Mouse (Mus musculus): ENCODE measurements around the gene Cry1. TPM values are rescaled to one million over a fixed set of nuclear protein-coding genes. Genes with fewer than 3 reads are reported as not detected.

The Cry1 gene
- 8.3 TPM for polyA plus RNA-seq (2014; fragmentation: Illumina TruSeq; extraction: RNeasy Lipid Tissue Mini Kit (QIAGEN cat#74804); ENCODE audit: low read depth, low replicate concordance)

GRCm38 (mm10) chr10:85184964-85185608 lies at the start of gene Cry1:
Cry1 (minus strand) TSS chr10:85185064.

GRCm38 (mm10) chr10:85127395-85128287 lies 57.2 kb downstream of the Cry1 start, which contains the start of gene Mterf2:
Mterf2 (minus strand) TSS chr10:85128027.

GRCm38 (mm10) chr10:85102247-85103084 lies 82.4 kb downstream of the Cry1 start, which contains the start of the genes Fhl4 and Tmem263:
Fhl4 (minus strand) TSS chr10:85102495.
Tmem263 (plus strand) TSS chr10:85102627.

Other genes with a start within 250 kb of the Cry1 start
- 51.4 TPM for gene Fhl4, start 82.6 kb downstream of the Cry1 start, polyA plus RNA-seq (2014; fragmentation: Illumina TruSeq; extraction: RNeasy Lipid Tissue Mini Kit (QIAGEN cat#74804); ENCODE audit: low read depth, low replicate concordance)
- 17.2 TPM for gene Tmem263, start 82.4 kb downstream of the Cry1 start, polyA plus RNA-seq (2014; fragmentation: Illumina TruSeq; extraction: RNeasy Lipid Tissue Mini Kit (QIAGEN cat#74804); ENCODE audit: low read depth, low replicate concordance)
- gene Mterf2, start 57.0 kb downstream of the Cry1 start, polyA plus RNA-seq (2014; fragmentation: Illumina TruSeq; extraction: RNeasy Lipid Tissue Mini Kit (QIAGEN cat#74804); ENCODE audit: low read depth, low replicate concordance) = 9.0 TPM
- gene Btbd11, start 201.8 kb upstream of the Cry1 start, polyA plus RNA-seq (2014; fragmentation: Illumina TruSeq; extraction: RNeasy Lipid Tissue Mini Kit (QIAGEN cat#74804); ENCODE audit: low read depth, low replicate concordance) = 1.7 TPM

Measured in adipose tissue, adult 10 weeks (tissue).